Mouse (Mus musculus) embryonic facial prominence, embryonic 11.5 days (tissue): ENCODE data around the gene Ksr1. TPM values are rescaled to one million over a fixed set of nuclear protein-coding genes. Genes with fewer than 3 reads are reported as not detected.

ENCODE experiments used
- ATAC-seq: fragments of 200-750 bp; cut with Nextera tagmentation; replicated peaks from 2 replicates; pipeline ENCODE4 v1.8.0; 2017; ENCODE audit warnings: low read depth; ENCODE audit not compliant: insufficient number of reproducible peaks, low FRiP score, low TSS enrichment
- DNase-seq: peaks from one replicate; pipeline ENCODE4 v3.0.0-alpha.2; 2015; ENCODE audit warnings: low spot score
- H3K27ac ChIP-seq: fragments of 300-500 bp; sonication (generic); replicated peaks from 2 replicates; pipeline ENCODE4 v1.5.1; 2014; ENCODE audit warnings: mild to moderate bottlenecking, low read depth, low read length, control low read depth
- H3K27me3 ChIP-seq: fragments of 300-500 bp; sonication (generic); 2 replicates; pipeline ENCODE4 v1.6.1; 2014; ENCODE audit warnings: mild to moderate bottlenecking, low read length, moderate library complexity, mixed read lengths; ENCODE audit not compliant: control insufficient read depth, insufficient read depth
- H3K36me3 ChIP-seq: fragments of 300-500 bp; sonication (generic); replicated peaks from 2 replicates; pipeline ENCODE4 v1.6.1; 2014; ENCODE audit warnings: low read depth, mild to moderate bottlenecking, low read length, moderate library complexity, mixed read lengths; ENCODE audit not compliant: control insufficient read depth, insufficient read depth
- H3K4me1 ChIP-seq: fragments of 300-500 bp; sonication (generic); 2 replicates; pipeline ENCODE4 v1.6.1; 2014; ENCODE audit warnings: low read length, mixed read lengths; ENCODE audit not compliant: control insufficient read depth, insufficient read depth
- H3K4me2 ChIP-seq: fragments of 300-500 bp; sonication (generic); 2 replicates; pipeline ENCODE4 v1.6.1; 2014; ENCODE audit warnings: low read depth, mild to moderate bottlenecking, control low read depth, low read length, moderate library complexity
- H3K4me3 ChIP-seq: fragments of 300-500 bp; sonication (generic); 2 replicates; pipeline ENCODE4 v1.5.1; 2014; ENCODE audit warnings: low read depth, low read length, control low read depth
- H3K9ac ChIP-seq: fragments of 300-500 bp; sonication (generic); replicated peaks from 2 replicates; pipeline ENCODE4 v1.6.1; 2014; ENCODE audit warnings: mild to moderate bottlenecking, control low read depth, low read length
- H3K9me3 ChIP-seq: fragments of 300-500 bp; sonication (generic); replicated peaks from 2 replicates; pipeline ENCODE4 v1.6.1; 2016; ENCODE audit warnings: mild to moderate bottlenecking, low read length, inconsistent platforms, mixed read lengths; ENCODE audit not compliant: control insufficient read depth
- WGBS: fragments of 180-500 bp; shearing (Covaris S2); extraction: QIAGEN DNeasy Blood & Tissue Kit; methylation state at CpG from one replicate; pipeline ENCODE4 v1.1.7; 2014; 5-methylcytosine and 5-hydroxymethylcytosine counted together
- polyA plus RNA-seq: library from polyadenylated mRNA; unstranded; fragments of >200 nt; fragmentation: Nextera tagmentation; extraction: Ambion mirVana; gene quantifications from 2 replicates; pipeline ENCODE4 v1.2.1, GENCODE M21; 2014

Gene Ksr1
- polyA plus RNA-seq, 1 experiment from 2014 or later = 2.9 TPM

DNA sequence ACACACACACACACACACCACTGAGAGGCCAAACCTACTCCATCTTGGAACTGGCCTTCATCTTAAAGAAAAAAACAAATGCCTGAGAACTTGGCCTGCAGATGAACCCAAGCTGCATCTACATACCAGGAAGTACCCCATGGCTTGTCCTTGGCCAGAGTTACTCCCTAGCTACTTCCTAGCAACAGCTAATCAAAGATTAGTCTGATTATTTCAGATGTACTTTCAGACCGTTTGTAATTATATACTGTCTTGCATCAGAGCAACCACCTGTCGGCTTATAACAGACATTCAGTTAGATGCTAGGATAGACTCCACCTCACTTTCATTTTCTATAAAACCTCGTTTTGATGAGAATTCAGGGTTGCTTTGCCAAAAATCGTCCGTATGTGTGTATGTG, 139.8 kb downstream of the Ksr1 start:
- Histone ChIP-seq H3K27me3 (no peaks in the 10 kb centered on the region), H3K4me2 (no peak overlapping the region), H3K36me3 (no peaks in the 10 kb centered on the region), H3K27ac (no peak overlapping the region), H3K4me1 (no peaks in the 10 kb centered on the region), H3K4me3 (no peak overlapping the region), H3K9me3 (no peaks in the 10 kb centered on the region), H3K9ac (no peak overlapping the region)
- WGBS = 74% methylated on average over 5 of the region's 5 CpGs
- ATAC-seq (no peak), DNase-seq (no peak)

DNA sequence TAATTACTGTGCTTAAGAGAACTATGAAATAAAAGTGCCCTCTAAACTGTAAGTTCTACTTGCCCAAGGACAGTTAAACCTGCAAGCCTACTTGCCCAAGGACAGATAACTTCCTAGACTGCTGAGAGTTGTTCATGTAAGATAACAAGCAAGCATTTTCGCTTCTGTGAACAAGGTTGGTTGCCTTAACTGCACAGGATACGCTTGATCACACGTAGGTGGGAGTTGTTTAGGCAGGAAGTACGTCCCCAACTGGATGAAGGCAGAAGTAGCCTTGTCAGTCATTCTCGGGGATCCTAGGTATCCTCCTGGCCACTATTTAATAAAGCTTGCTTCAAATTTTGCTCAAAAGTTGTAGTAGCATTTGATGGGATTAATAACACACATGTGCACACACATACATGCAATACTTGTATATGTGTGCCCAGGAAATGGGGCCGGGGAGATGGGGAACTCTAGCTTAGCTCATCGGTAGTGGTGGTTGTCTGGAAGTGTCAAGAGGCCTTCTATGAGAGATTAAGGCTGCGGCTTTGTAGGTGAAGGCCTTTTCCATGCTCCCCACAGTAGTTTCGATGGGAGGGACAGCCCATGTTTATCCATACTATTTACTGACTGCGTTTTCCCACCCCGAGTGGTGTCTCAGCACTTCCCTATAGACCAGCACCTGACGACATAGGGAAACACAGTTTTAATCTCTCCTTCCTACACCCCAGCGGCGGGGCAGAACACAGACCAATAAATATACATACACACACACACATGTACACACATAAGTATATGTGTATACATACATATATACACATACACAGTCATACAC, 140.4 kb downstream of the Ksr1 start:
- no peaks in the 10 kb centered on the region for H3K27me3 ChIP-seq
- no peaks in the 10 kb centered on the region for H3K9me3 ChIP-seq
- H3K4me1 ChIP-seq = no peaks in the 10 kb centered on the region
- 87% methylated on average over 14 of the region's 14 CpGs for WGBS
- DNase-seq (no peak), ATAC-seq (no peak)
- no peak overlapping the region for H3K27ac ChIP-seq
- H3K9ac ChIP-seq = no peak overlapping the region
- H3K36me3 ChIP-seq = no peaks in the 10 kb centered on the region
- no peak overlapping the region for H3K4me3 ChIP-seq
- H3K4me2 ChIP-seq = no peak overlapping the region

DNA sequence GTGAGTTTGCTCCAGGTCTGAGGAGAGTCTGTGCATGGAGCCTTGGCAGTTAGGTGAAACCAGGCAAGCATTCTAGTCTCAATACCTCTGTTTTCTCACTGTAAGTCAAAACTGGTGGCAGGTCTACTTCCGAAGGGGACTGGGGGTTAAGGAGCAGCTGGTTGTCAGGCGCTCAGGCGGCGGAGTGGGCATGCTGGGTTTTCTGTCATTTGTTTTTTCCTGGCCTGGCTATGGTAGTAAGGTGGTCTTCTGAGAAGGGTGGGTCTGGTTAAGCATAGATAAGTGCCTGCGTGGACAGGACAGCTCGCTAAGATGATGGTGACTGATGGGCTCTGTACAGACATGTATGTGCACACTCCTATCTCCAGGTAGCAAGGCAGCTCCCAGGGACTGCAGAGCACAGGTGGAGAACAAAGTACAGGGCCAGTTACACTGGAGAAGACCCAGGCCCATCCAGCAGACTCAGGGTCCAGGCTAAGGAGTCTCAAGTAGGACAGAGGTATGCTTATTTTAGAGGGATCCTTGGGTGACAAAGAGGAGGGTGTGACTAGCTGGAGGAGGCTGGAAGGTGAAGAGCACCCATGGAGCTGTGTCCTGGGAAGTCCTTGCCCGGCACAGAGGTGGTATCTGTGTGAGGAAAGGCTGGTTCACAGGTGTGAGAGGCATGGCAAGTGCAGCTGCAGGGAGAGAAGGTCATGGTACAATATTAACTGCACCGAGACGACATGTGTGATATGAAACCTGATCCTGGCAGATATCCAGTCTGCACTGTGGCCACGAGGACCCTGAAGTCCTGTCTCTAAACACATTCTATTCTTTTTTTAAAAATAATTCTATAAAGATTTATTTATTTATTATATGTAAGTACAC, 142.2 kb downstream of the Ksr1 start:
- no peak for ATAC-seq
- Histone ChIP-seq H3K9me3 (no peaks in the 10 kb centered on the region), H3K9ac (no peak overlapping the region), H3K36me3 (no peaks in the 10 kb centered on the region), H3K27ac (no peak overlapping the region), H3K4me2 (no peak overlapping the region), H3K4me1 (no peaks in the 10 kb centered on the region), H3K27me3 (no peaks in the 10 kb centered on the region), H3K4me3 (no peak overlapping the region)
- WGBS = 78% methylated on average over 10 of the region's 10 CpGs
- DNase-seq = no peak

DNA sequence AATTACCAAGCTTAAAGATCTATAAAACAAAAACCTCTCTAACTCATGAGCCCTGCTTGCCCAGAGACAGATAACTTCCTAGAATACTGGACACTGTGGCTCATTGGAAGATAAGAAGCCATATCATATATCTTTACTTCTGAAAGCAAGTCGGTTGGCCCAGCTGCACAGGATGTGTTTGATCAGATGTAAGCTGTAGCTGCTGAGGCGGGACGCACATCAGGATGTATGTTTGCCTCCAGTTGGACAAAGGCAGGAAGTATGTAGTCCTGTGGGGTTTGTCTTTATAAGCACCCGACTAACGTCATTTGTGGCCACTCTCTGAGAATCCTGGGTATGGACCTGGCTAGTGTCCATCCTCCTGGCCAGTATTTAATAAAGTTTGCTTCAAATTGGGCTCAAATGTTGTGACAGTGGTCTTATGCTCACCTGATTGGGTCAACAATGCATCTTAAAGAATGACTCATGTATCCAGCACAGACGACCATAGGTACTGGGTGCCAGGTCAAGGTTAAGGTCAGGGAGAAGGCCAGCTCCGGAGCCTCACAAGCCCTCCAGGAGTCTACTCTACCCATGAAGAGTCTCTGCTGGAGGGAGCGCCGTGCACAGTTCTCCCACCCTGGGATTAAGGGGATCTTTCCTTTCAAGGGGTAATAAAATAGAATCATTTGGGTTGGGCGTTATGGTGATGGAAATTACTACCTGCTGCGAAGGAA, 143.0 kb downstream of the Ksr1 start:
- DNase-seq (no peak), ATAC-seq (no peak)
- H3K9me3 ChIP-seq = no peaks in the 10 kb centered on the region
- no peak overlapping the region for H3K27ac ChIP-seq
- H3K4me3 ChIP-seq = no peak overlapping the region
- H3K27me3 ChIP-seq = no peaks in the 10 kb centered on the region
- WGBS = 76% methylated on average over 11 of the region's 11 CpGs
- H3K9ac ChIP-seq = no peak overlapping the region
- H3K36me3 ChIP-seq = no peaks in the 10 kb centered on the region
- H3K4me2 ChIP-seq = no peak overlapping the region
- no peaks in the 10 kb centered on the region for H3K4me1 ChIP-seq

DNA sequence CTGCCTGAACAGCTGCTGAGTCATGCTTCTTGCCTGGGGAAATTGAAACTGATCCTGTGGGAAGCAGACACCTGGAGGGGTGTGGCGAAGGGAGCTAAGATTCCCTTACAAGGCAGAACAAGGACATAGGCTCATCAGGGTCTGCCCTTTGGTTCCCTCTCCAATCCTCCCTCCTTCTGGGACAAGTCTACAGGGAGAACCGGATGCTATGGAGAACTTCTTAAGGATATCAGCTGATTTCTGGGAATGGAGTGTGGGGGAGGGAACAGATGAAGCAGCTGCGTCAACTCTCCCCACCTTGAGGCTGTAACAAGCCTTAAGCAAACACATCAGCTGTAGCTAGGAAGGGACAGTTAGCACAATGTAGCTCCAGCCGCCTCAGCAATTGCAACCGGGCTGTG, 143.7 kb downstream of the Ksr1 start:
- 0 out of 2 replicates have a peak overlapping the region, but pooled peaks have one; percentile 13 for H3K27ac ChIP-seq
- no peaks in the 10 kb centered on the region for H3K4me1 ChIP-seq
- no peaks in the 10 kb centered on the region for H3K9me3 ChIP-seq
- H3K4me3 ChIP-seq = no peak overlapping the region
- no peaks in the 10 kb centered on the region for H3K27me3 ChIP-seq
- WGBS = 61% methylated on average over 5 of the region's 5 CpGs
- no peak overlapping the region for H3K9ac ChIP-seq
- no peak for DNase-seq
- no peak overlapping the region for H3K4me2 ChIP-seq
- ATAC-seq = no peak
- H3K36me3 ChIP-seq = no peaks in the 10 kb centered on the region

DNA sequence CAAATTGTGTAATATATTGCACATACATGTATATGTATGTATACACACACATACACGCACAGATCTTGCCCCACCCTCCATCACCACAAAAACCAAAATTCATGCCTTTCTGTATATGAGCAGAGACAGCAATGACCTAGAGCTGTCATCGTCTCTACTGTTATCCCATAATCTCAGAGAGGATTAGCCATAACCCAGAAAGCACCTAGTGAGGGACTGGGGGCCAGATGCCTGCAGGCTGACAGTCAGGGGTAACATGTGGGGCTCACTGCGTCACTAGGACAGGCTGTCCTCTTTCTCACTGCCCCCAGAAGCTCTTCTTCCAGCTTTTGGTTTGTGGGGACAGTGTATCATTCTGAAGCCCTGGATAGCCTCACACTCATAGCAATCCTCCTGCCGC, 144.3 kb downstream of the Ksr1 start:
- H3K9me3 ChIP-seq = no peaks in the 10 kb centered on the region
- 79% methylated on average over 4 of the region's 4 CpGs for WGBS
- ATAC-seq (no peak), DNase-seq (no peak)
- H3K4me1 ChIP-seq = no peaks in the 10 kb centered on the region
- no peak overlapping the region for H3K27ac ChIP-seq
- no peaks in the 10 kb centered on the region for H3K27me3 ChIP-seq
- H3K4me3 ChIP-seq = no peak overlapping the region
- no peak overlapping the region for H3K9ac ChIP-seq
- H3K36me3 ChIP-seq = no peaks in the 10 kb centered on the region
- H3K4me2 ChIP-seq = no peak overlapping the region

DNA sequence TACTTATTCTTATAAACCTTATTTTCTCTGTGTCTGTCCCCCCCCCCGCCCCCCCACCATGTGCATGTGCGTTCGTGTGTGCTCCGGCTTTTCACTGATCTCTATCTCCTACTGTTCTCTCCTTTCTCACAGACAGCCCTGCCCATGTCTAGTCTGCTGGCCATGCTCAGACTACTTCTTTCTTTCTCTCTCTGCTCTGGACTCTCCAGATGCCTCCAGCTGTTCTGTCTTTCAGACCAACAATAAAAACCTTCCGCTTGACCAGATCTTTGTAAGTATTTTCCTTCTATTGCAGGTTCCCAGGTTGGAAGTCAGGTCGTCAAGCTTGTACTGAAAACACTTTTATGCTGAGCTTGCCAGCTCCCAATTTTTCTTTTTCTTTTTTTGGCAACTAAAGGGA, 147.1 kb downstream of the Ksr1 start:
- Histone ChIP-seq H3K36me3 (no peaks in the 10 kb centered on the region), H3K27me3 (no peaks in the 10 kb centered on the region), H3K4me1 (no peaks in the 10 kb centered on the region), H3K4me3 (no peak overlapping the region), H3K27ac (no peak overlapping the region), H3K9ac (no peak overlapping the region), H3K9me3 (no peaks in the 10 kb centered on the region), H3K4me2 (no peak overlapping the region)
- DNase-seq = no peak
- no peak for ATAC-seq
- WGBS = 78% methylated on average over 6 of the region's 6 CpGs
